Mouse (Mus musculus): ENCODE data around the gene Actl10.

The Actl10 gene

GRCm38 (mm10) chr2:154580586-154580985 lies 29.0 kb downstream of the Actl10 start:
- no peak for DNase-seq (ENCODE audit: low read depth, low spot score)

DNA sequence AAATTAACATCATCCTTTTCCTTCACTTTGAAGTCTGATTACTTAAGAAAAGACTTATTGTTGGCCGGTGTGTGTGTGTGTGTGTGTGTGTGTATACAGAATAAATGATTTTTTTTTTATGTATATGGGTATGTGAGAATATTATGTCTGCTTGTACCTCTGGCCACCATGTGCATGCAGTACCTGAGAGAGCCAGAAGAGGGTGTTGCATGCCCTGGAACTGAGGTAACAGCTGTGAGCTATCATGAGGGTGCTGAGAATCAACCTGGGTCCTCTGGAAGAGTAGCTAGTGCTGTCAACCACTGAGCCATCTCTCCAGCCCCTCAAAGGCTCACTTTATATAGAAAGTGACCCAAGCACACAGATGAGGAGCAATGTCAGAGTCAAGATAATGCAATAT lies 29.8 kb downstream of the Actl10 start:
- no peak for DNase-seq (ENCODE audit: low read depth, low spot score)

DNA sequence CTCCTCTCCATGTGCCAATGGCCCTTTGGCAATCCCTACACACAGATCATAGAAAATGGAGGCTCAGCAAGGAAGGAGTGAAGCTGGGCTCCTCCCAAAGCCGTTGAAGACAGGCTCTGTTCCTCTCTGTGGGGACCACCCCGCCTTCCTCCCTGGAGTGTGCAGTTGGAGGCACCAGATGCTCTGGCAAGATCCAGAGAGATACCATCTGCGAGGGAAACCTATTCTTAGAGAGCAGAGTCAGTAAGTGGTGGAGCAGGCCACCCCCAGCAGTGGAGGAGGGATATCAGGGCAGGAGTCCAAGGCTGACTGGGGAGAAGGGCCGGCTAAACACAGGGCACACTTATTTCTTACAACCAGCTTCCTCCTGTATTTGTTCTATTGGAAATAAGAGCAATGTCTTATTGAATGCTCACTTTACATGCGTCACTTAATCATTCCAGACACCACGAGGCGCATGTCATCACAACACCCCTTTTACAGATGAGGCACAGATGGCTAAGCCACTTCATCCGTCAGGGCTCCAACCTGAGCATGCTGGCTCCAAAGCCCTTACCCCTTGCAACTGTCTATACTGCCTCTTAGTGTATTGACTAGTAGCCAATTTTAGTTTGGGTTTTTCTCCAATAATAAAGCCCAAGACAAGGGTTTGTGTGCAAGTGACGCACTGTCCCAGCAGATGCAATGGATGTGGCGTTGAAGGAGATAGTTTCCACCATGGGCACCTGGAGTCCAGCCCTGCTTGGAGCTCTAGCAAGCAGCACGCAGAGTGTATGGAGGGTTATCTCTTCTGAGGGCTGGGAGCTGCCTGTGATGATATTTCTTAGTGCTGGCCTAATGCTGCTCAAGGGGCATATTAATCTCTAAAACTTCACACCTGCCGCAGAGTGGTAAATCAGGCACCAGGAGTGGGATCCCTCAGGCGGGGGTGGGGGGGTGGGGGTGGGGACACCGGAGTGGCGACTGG lies 32.6 kb downstream of the Actl10 start:
- no peak for DNase-seq (ENCODE audit: low read depth, low spot score)

DNA sequence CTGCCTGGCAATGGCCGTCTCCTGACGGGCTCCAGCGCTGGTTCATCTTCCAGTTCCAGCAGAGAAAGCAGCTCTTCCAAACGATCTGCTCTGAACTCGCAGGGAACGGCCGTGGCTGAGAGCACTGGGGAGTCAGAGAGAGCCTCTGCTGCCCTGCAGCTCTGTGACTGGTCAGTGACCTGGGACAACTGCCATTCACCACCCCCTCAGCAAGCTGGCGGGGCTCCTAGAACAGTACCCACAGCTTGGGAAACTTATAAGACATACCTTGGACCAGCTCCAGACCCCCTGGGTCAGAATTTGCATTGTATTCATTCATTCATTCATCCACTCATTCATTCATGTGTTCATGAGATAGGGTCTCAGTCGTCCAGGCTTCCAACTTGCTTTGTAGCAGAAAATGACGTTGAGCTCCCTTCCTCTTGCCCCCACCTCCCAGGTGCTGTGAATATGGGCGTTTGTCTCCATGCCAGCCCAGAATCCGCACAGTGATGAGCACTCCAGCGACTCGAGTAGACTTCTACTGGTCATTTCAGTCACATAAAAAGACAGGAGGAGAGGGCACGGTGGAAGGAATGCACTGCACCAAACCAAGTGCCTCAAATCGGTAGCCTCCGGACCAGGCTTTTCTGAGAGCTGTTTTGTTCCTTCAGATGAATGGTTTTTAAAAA lies 33.5 kb downstream of the Actl10 start:
- no peak for DNase-seq (ENCODE audit: low read depth, low spot score)

DNA sequence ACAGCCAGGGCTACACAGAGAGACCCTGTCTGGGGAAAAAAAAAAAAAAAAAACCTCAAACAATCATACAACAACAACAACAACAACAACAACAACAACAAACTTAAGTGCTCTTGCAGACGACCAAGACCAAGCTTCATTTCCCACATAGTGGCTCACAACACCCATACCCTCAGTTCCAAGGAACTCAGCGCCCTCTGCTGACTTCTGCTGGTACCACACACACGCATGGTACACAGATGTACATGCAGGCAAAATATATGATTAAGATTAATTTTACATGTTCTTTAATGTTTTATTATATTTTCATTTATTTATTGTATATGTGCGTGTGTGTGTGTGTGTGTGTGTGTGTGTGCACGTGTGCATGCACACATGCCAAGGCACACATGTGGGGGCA lies 34.8 kb downstream of the Actl10 start:
- no peak for DNase-seq (ENCODE audit: low read depth, low spot score)

DNA sequence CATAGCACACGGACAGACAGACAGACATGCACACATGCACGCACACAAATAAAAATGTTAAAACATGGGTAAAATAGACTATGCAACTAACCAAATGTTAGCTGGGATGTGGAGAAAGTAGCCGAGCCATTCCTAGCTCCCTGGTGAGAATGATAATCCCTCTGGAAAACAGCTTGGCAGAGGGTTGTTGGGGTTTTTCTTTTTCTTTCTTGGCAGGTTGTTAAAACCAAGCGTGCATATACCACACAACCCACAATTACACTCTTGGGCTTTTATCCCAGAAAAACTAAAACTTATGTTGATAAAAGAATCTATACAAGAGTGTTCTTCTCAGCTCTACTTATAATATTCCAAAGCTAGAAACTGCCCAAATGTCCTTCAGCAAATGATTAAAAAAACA lies 37.5 kb downstream of the Actl10 start:
- no peak for DNase-seq (ENCODE audit: low read depth, low spot score)

GRCm38 (mm10) chr2:154591239-154591638 lies 39.7 kb downstream of the Actl10 start:
- DNase-seq (ENCODE audit: low read depth, low spot score), result no peak

DNA sequence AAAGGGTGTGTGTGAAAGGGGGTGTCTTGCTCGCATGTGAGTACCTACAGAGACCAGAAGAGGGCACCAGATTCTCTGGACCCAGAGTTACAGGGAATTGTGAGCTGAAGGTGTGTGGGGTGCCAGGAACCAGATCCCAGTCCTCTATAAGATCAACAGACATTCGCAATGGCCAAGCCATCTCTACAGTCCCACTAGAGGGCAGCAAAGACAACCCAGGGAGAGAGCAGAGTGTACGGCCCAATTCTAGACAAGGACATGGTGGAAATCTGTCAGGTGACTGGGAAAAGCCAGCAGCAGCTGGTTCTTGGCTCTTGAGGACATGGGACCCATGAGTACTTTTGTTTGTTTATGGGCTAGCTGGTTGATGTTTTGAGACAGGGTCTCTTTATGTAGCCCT lies 41.4 kb downstream of the Actl10 start:
- DNase-seq (ENCODE audit: low read depth, low spot score), result no peak

DNA sequence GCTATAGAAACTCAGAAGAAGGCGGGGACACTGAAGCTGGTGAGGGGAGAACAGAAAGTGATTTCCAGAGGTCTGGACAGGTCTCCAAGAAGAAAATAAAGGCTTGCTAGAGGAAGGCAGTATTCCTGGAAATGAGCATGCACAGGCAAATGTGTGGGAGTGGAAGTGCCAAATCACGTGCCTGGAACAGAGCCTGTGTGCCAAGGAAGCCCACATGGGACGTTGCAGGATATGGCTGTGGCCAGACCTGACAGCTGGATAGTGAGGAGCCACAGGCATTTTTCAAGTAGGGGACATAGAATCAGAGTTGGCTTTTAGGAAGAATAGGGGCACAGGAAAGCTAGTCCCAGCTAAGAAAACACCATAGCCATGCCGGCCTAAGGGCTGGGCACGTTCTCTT lies 44.2 kb downstream of the Actl10 start:
- DNase-seq (ENCODE audit: low read depth, low spot score), result no peak

DNA sequence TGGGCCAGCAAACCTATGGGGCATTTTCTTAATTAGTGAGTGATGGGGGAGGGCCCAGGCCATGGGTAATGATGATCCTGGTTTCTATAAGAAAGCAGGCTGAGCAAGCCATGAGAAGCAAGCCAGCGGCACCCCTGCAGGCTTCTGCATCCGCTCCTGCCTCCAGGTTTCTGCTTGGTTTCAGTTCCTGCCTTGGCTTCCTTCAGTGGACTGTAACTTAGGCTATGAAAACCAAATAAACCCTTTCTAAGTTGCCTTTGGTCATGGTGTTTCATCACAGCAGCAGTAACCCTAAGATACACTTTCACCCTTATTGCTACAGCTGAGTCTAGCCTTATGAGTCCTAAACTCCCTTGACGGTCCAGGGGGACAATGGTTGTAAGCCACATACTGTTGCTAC lies 45.8 kb downstream of the Actl10 start:
- no peak for DNase-seq (ENCODE audit: low read depth, low spot score)

- no peak for DNase-seq (ENCODE audit: low read depth, low spot score)
These were observed 49.0 kb downstream of the Actl10 start for GRCm38 (mm10) chr2:154600586-154600985.

GRCm38 (mm10) chr2:154601324-154601723 lies 49.7 kb downstream of the Actl10 start:
- no peak for DNase-seq (ENCODE audit: low read depth, low spot score)

Measured in embryo, embryonic 11.5 days (tissue).